Comparison of ENCODE assay signal across 22 mouse cellular contexts in the genomic region with DNA sequence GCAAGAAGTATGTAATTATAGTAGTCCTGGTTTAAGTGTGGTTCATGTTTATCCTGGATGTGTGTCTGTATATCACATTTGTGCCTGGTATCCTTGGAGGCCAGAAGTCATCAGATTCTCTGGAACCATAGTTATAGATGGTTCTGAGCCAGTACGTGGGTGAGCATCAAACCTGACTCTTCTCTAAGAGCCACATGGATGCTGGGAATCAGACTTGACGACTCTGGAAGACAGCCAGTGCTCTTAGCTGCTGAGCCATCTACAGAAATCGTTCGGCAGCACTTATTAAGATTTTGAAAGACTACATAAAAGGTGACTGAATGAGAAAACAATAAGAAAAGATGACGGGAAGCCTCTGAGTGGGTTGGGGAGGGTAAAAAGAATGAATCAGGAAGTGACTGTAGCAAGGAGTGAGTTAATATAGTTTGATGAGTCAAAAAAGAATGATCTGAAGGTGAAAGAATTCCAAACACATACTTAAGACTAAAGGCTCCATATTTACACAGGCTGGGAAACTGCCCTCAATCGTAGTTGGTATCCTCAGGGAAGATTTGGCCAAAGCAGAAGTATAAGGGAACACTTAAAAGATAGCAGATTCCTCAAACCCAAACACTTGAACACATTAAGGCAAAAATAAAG. TPM values are rescaled to one million over a fixed set of nuclear protein-coding genes. Genes with fewer than 3 reads are reported as not detected.
DNase-seq lines count a peak whose midpoint lies in the region; ATAC-seq lines count a peak whose summit lies in the region.
"Had no signal": no experiment of that assay in that cellular context is flagged by ENCODE, and none has a peak within 500 bp of the region (broad histone marks: within the 10 kb centered on the region; RNA-seq: fewer than 3 reads in every experiment).

No protein-coding gene starts in this region.

- no peak for ATAC-seq in monocyte, adult 5-6 weeks (replicated peaks; ENCODE audit: insufficient number of reproducible peaks, low FRiP score, low TSS enrichment, poor library complexity, severe bottlenecking)
- ATAC-seq: activated CD4-positive, CD25-positive, alpha-beta regulatory T cell, adult 4 months; intestine, postnatal 0 days; liver, embryonic 12.5 days; midbrain, embryonic 13.5 days had no signal

- intact Hi-C loops in left cerebral cortex, postnatal 14 days (cut with DNase I): no loop called here
- intact Hi-C loops in left cerebral cortex, postnatal 10 days (cut with DNase I): no loop called here

- DNase-seq in frontal cortex, adult 2 months (ENCODE audit: extremely low spot score in 1 of 2, low spot score in 1 of 2): peak; percentile 25 to 64
- no peak for DNase-seq in frontal cortex, postnatal 14 days (ENCODE audit: low spot score in 2 of 2)
- DNase-seq in left cerebral cortex, postnatal 14 days (ENCODE audit: low spot score in 2 of 2): peak; percentile 29 to 41
- no peak for DNase-seq in left cerebral cortex, postnatal 10 days (ENCODE audit: extremely low spot score in 1 of 2, low spot score in 2 of 2)
- peak; percentile 7 for DNase-seq in right cerebral cortex, postnatal 25 days
- DNase-seq in right cerebral cortex, postnatal 10 days (ENCODE audit: low spot score in 2 of 2): no peak
- DNase-seq in thymus, postnatal 14 days: no peak
- DNase-seq: adrenal gland, adult 8-10 months; cerebellum, adult 18-20 months; cerebellum, postnatal 14 days; gastrocnemius, postnatal 25 days; kidney, postnatal 36 days; layer of hippocampus, postnatal 36 days; lung, adult 2 months; retina, postnatal 1 day; spleen, adult 18-20 months; thymus, postnatal 25 days had no signal

RNA-seq across cellular contexts. Expression of gene Sugct, which starts 10.0 kb away (rescaled TPM):
- polyA plus RNA-seq in frontal cortex, adult 2 months (2012; rRNA removed): 5.3 and 5.8 TPM in 2 replicates
- total RNA-seq in left cerebral cortex, postnatal 14 days (2021): 1 to 10 TPM in 1 of 2 experiments, under 1 TPM in 1; 0.92 to 1.9 TPM
- 1 to 10 TPM; 1.0 to 1.3 TPM for total RNA-seq in left cerebral cortex, postnatal 10 days (2021)
- total RNA-seq in monocyte, adult 5-6 weeks (2017): not detected in 3 replicates

RNA-seq across cellular contexts. Expression of gene Mplkip, which starts 10.3 kb away (rescaled TPM):
- 7.7 and 10.8 TPM in 2 replicates for polyA plus RNA-seq in frontal cortex, adult 2 months (2012; rRNA removed)
- 10 to 100 TPM; 14.4 to 15.8 TPM for total RNA-seq in left cerebral cortex, postnatal 14 days (2021)
- total RNA-seq in left cerebral cortex, postnatal 10 days (2021): 10 to 100 TPM; 18.4 to 19.0 TPM
- 13.9 to 49.2 TPM (median 36.4 TPM) in 3 replicates for total RNA-seq in monocyte, adult 5-6 weeks (2017)

Comparison
In these comparisons a context has a peak if more than half of its experiments do, and no peak if none do; other contexts are left out.
1. DNase-seq: peak in frontal cortex, adult 2 months (2 of 2), left cerebral cortex, postnatal 14 days (2 of 2) and right cerebral cortex, postnatal 25 days (single experiment); none in frontal cortex, postnatal 14 days (0 of 2), left cerebral cortex, postnatal 10 days (0 of 2), right cerebral cortex, postnatal 10 days (0 of 2) and thymus, postnatal 14 days (single experiment).